Mouse (Mus musculus) left cerebral cortex, postnatal 4 days (tissue): ENCODE measurements at regions not wholly inside any gene's neighbourhood (a gene's known extent, or its start where the extent isn't known, plus 50 kb on each side); places are given as distances from the start of the nearest gene placed in this dataset.

Experiments used
- DNase-seq: peaks from one replicate; pipeline ENCODE4 v3.0.0-alpha.2; 2022
- intact Hi-C: fragments of 180-260 bp; cut with DNase I; formaldehyde crosslinking; loops from one replicate; pipeline ENCODE4 v1.15.1; 2025

DNA sequence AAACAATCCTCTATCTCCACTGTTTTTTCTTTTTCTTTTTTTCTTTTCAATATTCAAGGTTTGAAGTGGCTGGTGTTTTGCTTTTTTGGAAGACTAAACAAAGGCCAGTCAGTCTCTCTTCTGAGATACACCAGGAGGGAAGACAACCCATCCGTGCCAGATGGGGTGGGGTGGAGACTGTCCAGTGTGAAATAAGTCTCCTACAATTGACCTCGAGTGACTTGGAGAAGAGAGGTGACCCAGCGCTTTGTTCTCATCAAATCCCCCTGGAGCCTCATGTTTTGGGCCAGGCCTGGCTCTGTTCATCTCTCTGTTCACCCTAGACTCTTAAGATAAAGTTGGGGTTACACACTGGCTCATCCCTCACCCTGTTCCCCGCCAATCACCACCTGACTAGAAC, 169.2 kb upstream of the Tbca start:
- intact Hi-C loops = no loop called here
- DNase-seq = no peak

DNA sequence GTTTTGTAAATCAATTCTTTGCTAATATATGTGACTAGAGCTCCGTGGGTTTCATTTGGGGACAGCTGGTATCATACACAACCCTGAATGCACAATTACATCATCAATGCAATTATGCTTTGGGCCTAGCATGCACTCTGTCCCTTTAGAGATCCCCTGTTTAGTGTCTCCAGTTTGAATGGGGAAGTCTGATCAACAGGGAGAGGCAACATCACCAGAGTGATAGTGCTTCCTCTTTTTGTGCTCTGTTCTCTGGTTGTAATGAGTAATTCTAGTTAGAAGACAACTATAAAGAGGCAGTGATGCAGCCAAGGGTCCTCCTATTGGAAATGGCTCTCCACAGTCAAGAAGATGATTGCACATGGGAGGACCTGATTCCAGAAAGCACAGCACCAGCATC, 158.7 kb upstream of the Tbca start:
- DNase-seq = no peak
- intact Hi-C loops = no loop called here

DNA sequence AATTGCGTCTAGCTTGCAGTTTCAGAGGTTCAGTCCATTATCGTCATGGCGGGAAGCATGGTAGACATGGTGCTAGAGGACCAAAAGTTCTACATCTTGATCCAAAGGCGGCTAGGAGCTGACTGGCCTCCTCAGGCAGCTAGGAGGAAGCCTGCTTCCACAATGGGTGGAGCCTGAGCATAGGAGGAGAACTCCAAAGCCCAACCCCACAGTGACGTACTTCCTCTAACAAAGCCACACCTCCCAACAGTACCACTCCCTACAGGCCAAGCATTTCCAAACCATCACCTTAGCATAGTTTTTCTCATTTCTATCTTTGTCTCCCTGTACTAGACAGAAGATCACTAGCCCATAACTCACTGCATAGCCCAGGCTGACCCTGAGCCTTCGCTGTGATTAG, 158.0 kb upstream of the Tbca start:
- intact Hi-C loops = no loop called here

DNA sequence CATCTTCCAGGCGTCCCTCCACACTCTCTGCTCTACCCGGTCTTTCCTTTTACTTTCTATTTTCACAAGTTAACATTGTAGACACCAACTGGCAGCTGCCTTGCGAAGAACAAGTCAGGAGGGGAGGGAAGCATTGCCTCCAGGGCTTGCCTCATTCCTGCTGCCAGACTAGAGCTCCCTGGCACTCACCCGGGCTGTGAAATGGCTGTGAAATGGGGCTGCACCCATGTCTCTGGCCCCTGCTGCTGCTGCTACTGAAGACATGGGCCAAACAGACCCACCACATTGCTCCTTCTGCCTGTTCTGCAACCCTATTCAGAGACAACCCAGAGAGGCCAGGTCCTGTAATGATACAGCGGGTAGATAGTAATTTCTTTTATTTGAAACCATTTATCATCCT, 156.0 kb upstream of the Tbca start:
- no peak for DNase-seq
- intact Hi-C loops = no loop called here

More for the DNA sequence above, 158.0 kb upstream of the Tbca start:
- DNase-seq = no peak

DNA sequence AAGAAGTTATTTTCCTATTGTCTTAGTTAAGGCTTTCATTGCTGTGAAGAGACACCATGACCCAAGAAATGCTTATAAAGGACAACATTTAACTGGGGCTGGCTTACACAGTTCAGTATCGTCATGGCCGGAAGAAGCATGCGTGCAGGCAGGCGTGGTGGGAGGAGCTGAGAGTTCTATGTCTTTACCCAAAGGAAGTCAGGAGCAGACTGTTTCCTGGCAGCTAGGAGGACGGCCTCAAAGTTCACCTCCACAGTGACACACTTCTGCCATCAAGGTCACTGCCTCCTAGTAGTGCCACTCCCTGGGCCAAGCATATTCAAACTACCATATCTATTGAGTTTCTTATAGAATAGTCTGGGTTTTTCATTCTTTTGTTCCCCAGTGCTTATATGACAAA, 148.4 kb upstream of the Tbca start:
- DNase-seq = no peak
- intact Hi-C loops = no loop called here

DNA sequence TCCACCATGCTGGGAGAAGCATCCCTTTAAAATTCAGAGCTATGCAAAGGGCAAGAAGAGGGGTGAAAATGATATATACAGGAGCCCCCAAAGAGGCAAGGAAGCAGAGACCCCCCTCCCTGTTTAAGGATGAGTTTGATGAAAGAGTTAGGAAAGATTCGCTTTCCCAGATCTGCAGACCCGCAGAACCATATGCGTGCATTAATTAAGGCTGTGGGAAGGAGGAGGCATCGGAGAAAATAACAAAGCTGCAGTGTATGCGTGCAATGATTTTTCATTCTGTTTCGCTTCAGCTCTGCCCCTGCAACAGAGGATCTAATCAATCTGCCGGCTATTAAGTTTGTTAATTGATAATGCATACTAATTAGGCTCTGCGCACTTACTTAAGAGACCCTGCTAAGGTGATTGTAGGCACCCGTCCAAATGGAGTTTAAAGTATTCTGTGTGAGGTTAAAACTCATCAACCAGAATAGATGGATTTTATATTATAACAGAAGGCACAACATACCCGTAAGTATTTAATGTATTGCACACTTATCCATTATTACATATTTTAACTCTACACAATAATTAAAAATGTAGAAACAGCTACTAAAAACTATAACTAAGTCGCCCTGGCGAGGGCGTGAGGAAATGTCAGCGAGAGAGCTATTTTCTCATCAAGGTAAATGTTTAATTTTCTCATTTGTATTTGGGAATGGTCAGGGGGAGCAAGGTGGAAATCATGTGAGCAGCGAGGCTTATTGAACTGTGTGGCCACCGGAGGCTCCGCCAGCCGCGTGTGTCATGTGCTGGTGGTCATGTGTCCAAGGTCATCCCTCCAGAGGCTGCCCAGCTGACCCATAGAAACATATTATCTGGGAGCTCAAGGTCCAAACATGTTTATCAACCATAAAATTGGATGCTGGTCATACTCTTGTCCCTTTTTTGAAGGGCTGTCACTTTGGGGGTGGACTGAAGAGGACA, 143.2 kb upstream of the Tbca start:
- intact Hi-C loops = no loop called here
- no peak for DNase-seq

DNA sequence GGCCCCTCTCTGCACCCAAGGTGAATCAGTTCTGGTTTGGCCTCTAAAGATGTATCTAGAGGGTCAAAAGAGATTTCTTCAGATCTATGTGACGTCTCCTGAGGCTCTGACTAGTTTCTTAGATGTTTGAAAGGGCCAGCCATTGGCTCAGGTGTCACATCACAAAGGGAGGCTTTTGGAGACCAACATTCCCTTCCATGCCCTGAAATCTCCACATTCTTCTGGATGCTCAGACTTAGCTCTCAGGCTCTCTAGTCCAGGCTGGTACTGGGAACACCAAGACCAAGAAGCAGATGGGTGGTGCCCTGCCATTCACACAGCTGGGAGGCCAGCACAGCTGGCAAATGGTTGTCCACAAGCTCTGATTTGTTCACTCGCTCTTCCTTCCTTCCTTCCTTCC, 142.4 kb upstream of the Tbca start:
- intact Hi-C loops = no loop called here
- no peak for DNase-seq

DNA sequence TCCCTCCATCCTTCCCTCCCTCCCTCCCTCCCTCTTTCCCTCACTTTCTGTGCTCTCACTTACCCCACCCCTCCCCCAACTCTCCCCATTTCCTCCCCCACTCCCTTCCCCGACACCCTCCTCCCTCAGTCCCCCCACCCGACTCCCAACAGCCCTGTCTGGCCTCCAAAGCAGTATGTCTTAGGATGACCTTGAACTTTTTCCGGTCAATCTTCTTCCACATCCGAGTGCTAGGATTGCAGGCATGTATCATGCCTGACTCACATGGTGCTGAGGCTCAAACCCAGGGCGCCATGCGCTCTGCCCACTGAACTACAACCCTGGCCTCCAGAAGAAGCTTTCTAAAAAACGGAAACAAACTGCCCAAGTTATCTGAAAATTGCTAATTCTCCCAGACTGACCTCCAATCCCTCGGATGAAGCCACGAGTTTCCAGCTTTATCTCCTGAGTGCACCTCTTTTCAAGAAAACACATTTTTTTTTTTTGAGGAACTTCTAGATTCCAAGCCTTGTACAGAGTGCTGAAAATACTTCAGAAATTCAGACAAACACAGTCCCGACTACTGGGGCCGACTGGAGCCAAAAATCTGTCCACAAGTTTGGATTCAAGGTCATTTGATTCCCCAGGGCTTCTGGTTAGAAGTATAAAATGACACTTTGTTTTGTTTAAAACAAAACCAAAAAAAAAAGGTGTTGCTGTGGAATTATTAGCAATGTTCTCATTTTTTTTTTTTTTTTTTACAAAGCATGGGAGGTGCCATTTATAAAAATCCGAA, 141.7 kb upstream of the Tbca start:
- DNase-seq = no peak
- intact Hi-C loops = no loop called here

DNA sequence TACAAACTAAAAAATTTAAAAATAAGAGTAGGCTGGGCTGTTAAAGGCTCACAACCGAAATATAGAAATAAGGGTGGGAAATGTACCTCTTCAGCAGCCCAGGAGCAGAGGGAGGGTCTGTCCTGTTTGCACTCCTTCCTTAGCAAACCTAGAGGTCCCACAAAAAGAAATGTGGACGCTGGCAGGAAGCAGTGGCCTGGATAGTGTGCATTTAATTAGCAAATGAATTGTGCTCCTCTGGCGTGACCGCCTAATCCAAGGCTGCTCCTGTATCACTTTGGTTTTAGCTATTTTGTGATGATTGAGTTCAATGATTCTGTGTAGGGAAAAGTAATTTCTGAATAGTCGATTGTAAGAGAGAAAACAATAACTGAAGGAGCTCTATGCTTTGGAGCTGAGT, 141.1 kb upstream of the Tbca start:
- no peak for DNase-seq
- intact Hi-C loops = no loop called here

DNA sequence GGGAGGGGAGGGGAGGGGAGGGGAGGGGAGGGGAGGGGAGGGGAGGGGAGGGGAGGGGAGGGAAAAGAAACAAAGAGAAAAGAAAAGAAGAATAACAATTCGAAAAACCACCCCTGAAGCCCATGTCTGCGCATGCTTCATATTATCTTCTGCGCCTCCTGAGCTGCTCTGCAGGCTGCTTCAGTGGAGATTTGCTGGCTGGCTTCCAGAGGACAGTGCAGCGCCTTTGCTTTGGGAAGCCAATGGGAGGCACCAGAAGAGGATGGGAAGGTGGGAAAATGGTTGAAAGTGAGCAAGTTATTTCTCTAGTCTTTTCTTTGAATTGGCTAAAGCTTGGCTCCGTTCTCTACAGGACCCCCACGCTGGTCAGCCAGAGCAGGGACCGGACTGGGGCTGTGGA, 137.8 kb upstream of the Tbca start:
- DNase-seq = peak; percentile 17
- intact Hi-C loops = no loop called here

DNA sequence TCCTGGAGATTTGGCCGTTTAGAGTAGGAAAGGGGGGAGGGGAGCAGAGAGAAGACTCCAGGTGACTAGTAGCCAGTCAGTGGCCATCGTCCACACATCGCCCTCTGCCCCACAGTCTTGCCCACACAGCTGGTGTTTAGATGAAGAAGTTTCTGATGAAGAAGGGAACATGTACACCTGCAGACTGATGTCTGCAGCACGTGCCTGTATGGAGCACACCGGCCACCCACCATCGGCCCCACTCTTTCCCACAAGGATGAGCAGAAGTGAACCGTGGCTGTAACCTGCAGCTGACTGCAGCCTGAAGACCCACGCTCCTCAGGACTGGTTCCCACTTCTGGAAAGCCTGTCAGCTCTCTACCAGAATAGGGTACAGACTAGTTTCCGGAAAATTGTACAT, 121.1 kb upstream of the Tbca start:
- intact Hi-C loops = no loop called here
- no peak for DNase-seq

DNA sequence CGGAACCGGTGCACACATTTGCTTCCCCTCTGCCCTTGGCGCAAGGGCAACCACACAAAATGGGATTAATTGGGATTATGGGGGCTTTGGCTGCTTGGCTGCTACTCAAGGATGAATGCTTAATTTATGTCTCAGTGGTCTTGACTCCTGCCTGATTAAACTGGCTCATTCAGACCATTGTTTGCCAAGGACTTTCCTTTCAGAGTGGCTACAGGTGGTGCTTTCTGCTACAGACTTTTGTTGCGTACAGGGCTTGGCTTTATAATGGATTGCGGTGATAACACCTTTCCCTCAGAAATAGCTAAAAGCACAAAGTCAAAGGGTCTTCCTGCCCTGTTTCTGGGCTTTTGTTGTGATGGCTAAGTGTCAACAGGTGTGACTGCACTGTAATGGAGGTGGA, 120.4 kb upstream of the Tbca start:
- intact Hi-C loops = no loop called here
- no peak for DNase-seq

DNA sequence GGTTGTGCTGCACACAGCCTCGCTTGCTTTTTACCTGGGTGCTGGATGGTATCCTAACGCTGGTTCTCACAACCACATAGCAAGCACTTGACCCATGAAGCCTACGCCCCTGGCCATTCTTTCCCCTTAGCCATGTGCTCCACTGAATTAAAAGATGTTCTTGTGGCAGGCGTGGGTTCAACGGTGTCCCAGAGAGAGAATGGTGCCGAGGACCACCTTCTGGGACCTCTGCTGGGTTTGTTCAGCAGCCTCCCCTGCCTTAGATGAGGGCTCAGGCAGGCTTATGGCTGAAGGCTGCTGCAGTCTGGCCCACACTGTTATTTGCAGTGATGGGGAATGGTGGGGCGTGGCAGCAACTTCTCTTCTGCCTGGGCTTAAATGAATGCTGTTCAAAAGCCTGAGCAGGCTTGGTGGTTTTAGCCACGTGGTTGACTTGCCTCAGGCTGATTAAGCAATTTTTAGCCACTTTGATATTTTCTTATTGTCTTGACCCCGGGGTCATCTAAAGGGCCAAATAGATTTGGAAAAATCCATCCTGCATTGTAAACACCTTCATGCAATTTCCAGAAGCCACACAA, 119.5 kb upstream of the Tbca start:
- DNase-seq = no peak

DNA sequence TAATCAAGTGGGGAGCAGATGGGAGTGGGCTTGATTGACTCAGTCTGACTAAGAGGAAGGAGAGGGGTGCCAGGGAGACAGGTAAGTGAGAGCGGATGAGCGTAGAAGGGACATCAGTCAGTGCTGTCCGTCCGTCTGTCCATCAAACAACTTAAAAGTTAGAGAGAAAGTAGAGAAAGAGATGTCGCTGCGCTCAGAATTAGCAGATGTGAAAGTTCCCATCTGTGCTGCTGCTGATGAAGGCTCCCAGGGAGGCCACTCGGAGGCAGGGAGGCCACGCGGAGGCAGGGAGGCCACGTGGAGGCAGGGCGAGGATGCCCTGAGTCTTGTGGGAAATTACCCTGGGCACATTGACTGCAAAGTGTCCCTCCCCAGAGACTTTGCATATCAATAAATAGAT, 118.4 kb upstream of the Tbca start:
- intact Hi-C loops = no loop called here
- DNase-seq = no peak

More for the DNA sequence above, 119.5 kb upstream of the Tbca start:
- intact Hi-C loops = no loop called here

DNA sequence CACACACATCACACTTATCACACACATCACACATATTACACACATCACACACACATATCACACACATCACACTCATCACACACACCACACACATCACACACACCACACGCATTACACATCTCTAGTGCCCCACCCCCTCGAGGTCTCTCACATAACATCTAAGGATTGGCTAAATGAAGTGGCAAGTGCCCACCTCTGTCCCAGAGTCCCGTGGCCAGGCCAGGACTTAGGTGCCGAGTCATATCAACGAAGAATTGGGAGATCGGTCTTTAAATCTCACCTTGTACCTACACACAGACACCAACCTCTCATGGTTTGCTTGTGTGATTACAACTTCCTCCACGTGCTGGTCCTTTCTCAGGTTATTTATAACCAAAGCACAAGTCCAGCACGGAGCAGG, 117.7 kb upstream of the Tbca start:
- DNase-seq = no peak
- intact Hi-C loops = no loop called here

DNA sequence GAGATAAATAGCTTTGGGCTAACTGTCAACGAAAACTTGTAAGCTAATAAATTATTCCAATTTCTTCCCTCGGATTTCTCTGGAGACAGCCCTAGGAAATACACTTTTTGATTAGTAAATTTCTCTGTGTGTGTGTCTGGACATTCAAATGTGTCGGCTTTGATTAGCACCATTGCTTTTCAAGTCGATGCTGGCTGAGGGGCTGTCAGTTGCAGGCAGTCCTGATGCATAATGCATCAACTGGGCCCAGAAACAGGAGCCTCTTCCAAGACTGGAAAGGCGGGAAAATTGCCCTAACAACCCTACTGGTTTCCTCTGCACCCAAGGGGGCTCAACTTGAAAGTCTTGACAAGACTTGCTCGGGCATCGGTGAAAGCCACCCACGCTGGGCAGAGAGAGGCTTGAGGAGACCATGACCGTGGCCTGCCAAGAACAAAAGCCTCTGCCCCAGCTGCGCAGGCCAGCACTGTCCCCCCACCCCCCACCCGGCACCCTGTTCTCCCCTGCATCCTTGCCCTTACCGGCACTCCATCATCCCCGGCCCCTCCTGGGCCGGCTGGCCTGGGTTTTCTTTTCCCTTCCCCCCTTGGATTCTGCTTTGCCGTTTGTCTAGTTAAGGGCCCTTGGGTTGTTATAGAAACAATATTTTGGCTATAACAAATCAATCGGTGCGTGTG, 108.1 kb upstream of the Tbca start:
- intact Hi-C loops = no loop called here
- DNase-seq = no peak

DNA sequence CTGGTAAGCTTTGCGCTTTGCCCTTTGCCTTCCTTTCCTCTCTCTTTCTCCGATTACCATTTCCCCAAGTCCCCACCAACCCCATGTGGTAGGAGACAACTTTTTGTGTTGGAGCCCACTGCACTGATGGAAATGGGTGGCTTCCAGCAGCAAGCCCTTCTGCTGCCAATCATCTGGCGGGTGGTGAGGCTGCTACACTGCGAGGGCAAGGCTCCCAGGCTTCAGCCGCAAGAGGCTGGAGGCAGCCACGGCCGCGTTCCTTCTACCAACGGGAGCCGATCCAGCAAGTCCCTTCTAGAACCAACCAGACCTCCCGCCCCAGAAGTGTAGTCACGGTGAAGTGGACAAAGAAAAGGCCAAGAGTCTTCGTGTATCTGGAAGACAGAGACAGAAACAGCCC, 107.1 kb upstream of the Tbca start:
- DNase-seq = no peak
- intact Hi-C loops = no loop called here

DNA sequence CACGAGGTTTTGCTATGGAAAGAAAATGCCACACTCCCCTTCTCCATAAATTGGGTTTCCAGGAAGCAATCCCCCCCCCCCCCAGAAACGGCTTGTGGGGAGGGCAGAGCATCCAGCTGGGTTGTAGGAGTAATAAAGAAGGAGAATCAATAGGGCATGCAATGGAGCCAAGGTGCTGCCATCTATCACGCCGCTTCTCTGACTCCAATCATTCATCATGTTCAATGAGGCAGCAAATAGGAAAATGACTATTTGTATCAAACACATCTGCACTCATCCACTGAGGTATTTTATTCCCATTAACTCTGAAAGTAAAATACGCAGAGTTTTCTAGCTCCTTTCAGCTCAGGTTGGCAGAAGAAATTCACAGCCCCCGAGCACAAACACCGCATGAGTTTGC, 103.5 kb upstream of the Tbca start:
- intact Hi-C loops = no loop called here
- no peak for DNase-seq

DNA sequence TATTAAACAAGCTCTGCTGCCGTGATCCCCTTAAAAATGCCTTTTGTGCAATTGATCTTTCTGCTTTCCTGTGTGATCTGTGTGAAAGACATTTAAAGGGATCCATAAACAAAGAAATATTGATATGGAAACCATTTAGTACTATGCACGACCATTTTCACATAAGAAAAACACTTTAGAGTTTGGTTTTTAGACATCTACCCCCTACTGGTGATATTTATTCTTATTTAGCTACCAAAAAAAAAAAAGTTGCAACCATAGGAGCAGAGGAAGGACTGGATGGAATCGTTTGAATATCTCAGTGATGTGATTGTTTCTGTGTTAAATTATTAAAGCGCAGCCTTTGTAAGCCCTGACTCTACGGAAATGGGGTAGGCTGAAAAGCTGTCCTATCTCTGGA, 101.4 kb upstream of the Tbca start:
- intact Hi-C loops = no loop called here
- DNase-seq = no peak

DNA sequence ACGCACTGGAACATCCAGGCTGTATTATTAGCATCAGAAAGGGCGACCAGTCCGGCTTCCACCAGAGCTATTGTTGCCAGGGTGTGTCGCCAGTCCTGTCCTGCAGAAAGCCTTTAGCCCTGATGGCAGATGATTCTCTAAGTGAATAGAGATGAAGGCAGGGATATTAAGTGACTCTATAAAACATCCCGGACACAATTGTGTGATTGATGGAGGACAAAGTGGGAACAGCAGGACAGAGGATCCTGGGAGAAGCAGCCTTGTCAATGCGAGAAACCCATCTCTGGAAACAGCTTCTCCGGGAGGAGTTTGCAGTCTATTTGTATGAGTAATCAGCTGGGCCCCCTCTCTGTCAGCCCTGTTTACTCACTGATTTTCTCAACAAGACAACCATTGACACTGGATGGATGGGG, 82.1 kb upstream of the Tbca start:
- no peak for DNase-seq
- intact Hi-C loops = loop anchor here (5.0 kb wide), 1 partner anchor 176 kb away; no protein-coding TSS in a partner anchor
